9 mouse cellular contexts compared by ENCODE assay signal in the genomic region with DNA sequence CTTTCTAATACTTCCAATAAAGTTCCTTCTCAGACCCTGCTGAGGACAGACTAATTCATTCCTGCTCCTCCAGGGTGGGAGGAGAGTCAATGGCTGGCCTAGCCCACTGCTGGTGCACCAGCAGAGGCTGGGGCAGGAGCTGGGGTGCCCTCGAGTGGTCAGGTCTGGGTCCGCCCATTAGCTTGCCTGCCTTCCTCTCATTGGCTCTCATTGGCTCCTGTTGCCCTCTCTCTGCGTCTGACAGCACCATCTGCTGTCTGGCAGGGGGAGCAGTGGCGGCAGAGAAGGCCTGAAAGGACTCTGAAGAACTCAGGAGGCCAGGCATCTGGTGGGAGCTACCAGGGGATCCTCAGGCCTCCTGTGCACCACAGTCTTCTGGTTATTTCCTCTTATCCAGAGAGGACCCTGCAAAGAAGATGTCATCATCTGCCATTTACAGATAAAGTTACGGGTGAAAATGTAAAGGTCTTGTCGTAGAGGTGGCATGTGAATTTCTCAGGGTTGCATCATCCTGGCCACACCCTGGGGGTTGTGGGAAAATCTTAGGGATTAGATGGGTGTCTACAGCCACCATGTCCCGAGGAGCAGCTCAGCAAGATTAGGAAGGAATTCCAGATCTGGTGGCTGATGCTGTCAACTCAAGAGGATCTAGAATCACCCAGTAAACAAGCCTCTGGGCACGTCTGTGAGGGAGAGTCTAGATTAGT.
DNase-seq lines count a peak whose midpoint lies in the region; ATAC-seq and TF ChIP-seq lines count a peak whose summit lies in the region.
"Had no signal": no experiment of that assay in that cellular context is flagged by ENCODE, and none has a peak within 500 bp of the region (broad histone marks: within the 10 kb centered on the region; RNA-seq: fewer than 3 reads in every experiment).

No protein-coding gene starts in this region.

- peak; percentile 51 for TF ChIP-seq CTCF in layer of hippocampus, adult 2 months (conservative IDR thresholded peaks at IDR 0.05)
- no peak for TF ChIP-seq CTCF in MEL (IDR thresholded peaks at IDR 0.05 in 2 of 3, conservative IDR thresholded peaks at IDR 0.05 in 1 of 3; ENCODE audit: control insufficient read depth in 1 of 3, insufficient read depth in 1 of 3, low read depth in 2 of 3, low read length in 3 of 3, poor library complexity in 1 of 3, severe bottlenecking in 1 of 3)

- no peak for TF ChIP-seq POLR2A in MEL (IDR thresholded peaks at IDR 0.05; ENCODE audit: control insufficient read depth in 1 of 2, insufficient read depth in 1 of 2, low read depth in 1 of 2, low read length in 2 of 2, poor library complexity in 1 of 2)

- no peak for DNase-seq in layer of hippocampus, adult 2 months (ENCODE audit: low spot score in 2 of 2)
- DNase-seq in layer of hippocampus, adult 18-20 months (ENCODE audit: low spot score in 2 of 2), result no peak
- peak; percentile 27 for DNase-seq in MEL (ENCODE audit: low read depth, low spot score)
- peak; percentile 7 for DNase-seq in lung, postnatal 14 days
- no peak for DNase-seq in layer of hippocampus, postnatal 10 days (ENCODE audit: low spot score in 2 of 2)
- no peak for DNase-seq in layer of hippocampus, adult 9-10 months (ENCODE audit: low spot score)
- DNase-seq in gastrocnemius, postnatal 25 days, result no peak

- no peaks in the 10 kb centered on the region for H3K36me3 ChIP-seq in MEL (ENCODE audit: control insufficient read depth in 1 of 2, insufficient read depth in 2 of 2, low read length in 2 of 2)
- H3K36me3 ChIP-seq: limb, embryonic 15.5 days had no signal

- no peaks in the 10 kb centered on the region for H3K4me1 ChIP-seq in MEL (ENCODE audit: control insufficient read depth in 1 of 2, insufficient read depth in 2 of 2, low read length in 2 of 2)
- H3K4me1 ChIP-seq: limb, embryonic 15.5 days had no signal

- H3K79me2 ChIP-seq in MEL (ENCODE audit: control insufficient read depth, insufficient read depth, low read length, poor library complexity), result no peaks in the 10 kb centered on the region

- peak; percentile 80 for ATAC-seq in common myeloid progenitor, adult 5-6 weeks (replicated peaks; ENCODE audit: low read depth, poor library complexity, severe bottlenecking)

- peak in 1 of 2 experiments; percentile 33; a peak in 1 of 4 replicates for TF ChIP-seq EP300 in MEL (IDR thresholded peaks at IDR 0.05; ENCODE audit: low read depth in 1 of 2, low read length in 2 of 2)

- no peaks in the 10 kb centered on the region for H3K27me3 ChIP-seq in MEL (ENCODE audit: control insufficient read depth in 1 of 2, insufficient read depth in 2 of 2, low read length in 2 of 2)
- H3K27me3 ChIP-seq: limb, embryonic 15.5 days had no signal

- H3K9me3 ChIP-seq in MEL (replicated peaks; ENCODE audit: insufficient read depth, low read length), result no peaks in the 10 kb centered on the region
- H3K9me3 ChIP-seq: limb, embryonic 15.5 days had no signal

- no peak overlapping the region; the same call in 1 of the 2 replicates for H3K9ac ChIP-seq in MEL (ENCODE audit: control insufficient read depth, low read depth, low read length, poor library complexity, severe bottlenecking)
- H3K9ac ChIP-seq: limb, embryonic 15.5 days had no signal

- TF ChIP-seq RAD21 in MEL (IDR thresholded peaks at IDR 0.05; ENCODE audit: low read depth, low read length), result no peak

- H3K27ac ChIP-seq in layer of hippocampus, adult 2 months, result no peak overlapping the region
- H3K27ac ChIP-seq in MEL (ENCODE audit: control insufficient read depth, low read depth, low read length), result peak overlapping the region; percentile 68
- H3K27ac ChIP-seq: limb, embryonic 15.5 days had no signal

- no peak overlapping the region for H3K4me3 ChIP-seq in layer of hippocampus, adult 2 months
- H3K4me3 ChIP-seq in MEL (ENCODE audit: control insufficient read depth in 1 of 2, insufficient read depth in 1 of 2, low read depth in 2 of 2, low read length in 2 of 2), result no peak overlapping the region
- H3K4me3 ChIP-seq: limb, embryonic 15.5 days had no signal

TF ChIP-seq in MEL, 35 proteins besides CTCF, POLR2A, EP300 and RAD21:
- peak; percentile 42; the same call in 1 of the 2 replicates for TF ChIP-seq ETS1 (IDR thresholded peaks at IDR 0.05; ENCODE audit: low read depth, low read length)
- TF ChIP-seq MAFK (IDR thresholded peaks at IDR 0.05; ENCODE audit: borderline replicate concordance, low read depth, low read length), result no peak
- 0 out of 2 replicates have a peak, but pooled peaks have one; percentile 22 for TF ChIP-seq TCF12 (IDR thresholded peaks at IDR 0.05; ENCODE audit: low read depth, low read length)
- TF ChIP-seq HCFC1 (IDR thresholded peaks at IDR 0.05; ENCODE audit: low read depth, low read length), result no peak
- no peak for TF ChIP-seq GABPA (IDR thresholded peaks at IDR 0.05; ENCODE audit: low read depth, low read length)

Comparison
In these comparisons a context has a peak if more than half of its experiments do, and no peak if none do; other contexts are left out.
1. DNase-seq: peak in MEL (single experiment) and lung, postnatal 14 days (single experiment); none in layer of hippocampus, adult 2 months (0 of 2), layer of hippocampus, adult 18-20 months (0 of 2), layer of hippocampus, postnatal 10 days (0 of 2), layer of hippocampus, adult 9-10 months (single experiment) and gastrocnemius, postnatal 25 days (single experiment).